Mouse (Mus musculus): ENCODE data around the gene Synrg. TPM values are rescaled to one million over a fixed set of nuclear protein-coding genes. Genes with fewer than 3 reads are reported as not detected.

The Synrg gene
- polyA plus RNA-seq, 1 experiment from 2014 or later: 3.5 TPM

- Histone ChIP-seq H3K9me3 (ENCODE audit: low read length) (no peaks in the 10 kb centered on the region), H3K4me1 (ENCODE audit: insufficient read depth) (peaks cover 3% of the 10 kb centered on the region; the same call in 1 of the 2 replicates), H3K4me2 (ENCODE audit: low read depth, low read length) (no peak overlapping the region), H3K27ac (ENCODE audit: low read depth) (peak overlapping the region; percentile 89), H3K36me3 (replicated peaks; ENCODE audit: insufficient read depth, low read length) (peaks cover 10% of the 10 kb centered on the region), H3K4me3 (ENCODE audit: low read depth, low read length) (no peak overlapping the region), H3K27me3 (ENCODE audit: insufficient read depth, low read length) (no peaks in the 10 kb centered on the region), H3K9ac (replicated peaks) (no peak overlapping the region; the same call in 1 of the 2 replicates)
- 61% methylated on average over 6 of the region's 6 CpGs for WGBS (ENCODE audit: insufficient replicate concordance)
- TF ChIP-seq CTCF (IDR thresholded peaks at IDR 0.05; ENCODE audit: low read depth) (no peak), EP300 (IDR thresholded peaks at IDR 0.05; ENCODE audit: low read depth) (no peak)
- ATAC-seq: no peak
- no peak for DNase-seq
These were observed 52.0 kb downstream of the Synrg start for GRCm38 (mm10) chr11:84016147-84016809.

- Histone ChIP-seq H3K36me3 (replicated peaks; ENCODE audit: insufficient read depth, low read length) (peaks cover 16% of the 10 kb centered on the region), H3K9me3 (ENCODE audit: low read length) (no peaks in the 10 kb centered on the region), H3K27ac (ENCODE audit: low read depth) (peak overlapping the region; percentile 89), H3K9ac (replicated peaks) (no peak overlapping the region; the same call in 1 of the 2 replicates), H3K4me1 (ENCODE audit: insufficient read depth) (peaks cover 3% of the 10 kb centered on the region; the same call in 1 of the 2 replicates), H3K4me3 (ENCODE audit: low read depth, low read length) (no peak overlapping the region), H3K27me3 (ENCODE audit: insufficient read depth, low read length) (no peaks in the 10 kb centered on the region), H3K4me2 (ENCODE audit: low read depth, low read length) (no peak overlapping the region)
- no peak for TF ChIP-seq CTCF (IDR thresholded peaks at IDR 0.05; ENCODE audit: low read depth)
- TF ChIP-seq EP300 (IDR thresholded peaks at IDR 0.05; ENCODE audit: low read depth): peak; percentile 42; the same call in 1 of the 2 replicates
- 65% methylated on average over 7 of the region's 7 CpGs for WGBS (ENCODE audit: insufficient replicate concordance)
- peak; percentile 63 for DNase-seq
- ATAC-seq: peak; percentile 95
These were observed 52.7 kb downstream of the Synrg start for GRCm38 (mm10) chr11:84016810-84017508.

- Histone ChIP-seq H3K4me2 (ENCODE audit: low read depth, low read length) (no peak overlapping the region), H3K36me3 (replicated peaks; ENCODE audit: insufficient read depth, low read length) (peaks cover 57% of the 10 kb centered on the region), H3K9me3 (ENCODE audit: low read length) (no peaks in the 10 kb centered on the region), H3K4me3 (ENCODE audit: low read depth, low read length) (no peak overlapping the region), H3K27ac (ENCODE audit: low read depth) (no peak overlapping the region), H3K9ac (replicated peaks) (no peak overlapping the region), H3K4me1 (ENCODE audit: insufficient read depth) (0 out of 2 replicates have a peak, but pooled peaks cover 3% of the 10 kb centered on the region), H3K27me3 (ENCODE audit: insufficient read depth, low read length) (no peaks in the 10 kb centered on the region)
- WGBS (ENCODE audit: insufficient replicate concordance): 76% methylated on average over 5 of the region's 5 CpGs
- DNase-seq (no peak), ATAC-seq (no peak)
- TF ChIP-seq EP300 (IDR thresholded peaks at IDR 0.05; ENCODE audit: low read depth) (no peak), CTCF (IDR thresholded peaks at IDR 0.05; ENCODE audit: low read depth) (no peak)
These were observed 63.0 kb downstream of the Synrg start for GRCm38 (mm10) chr11:84027231-84027630.

GRCm38 (mm10) chr11:84028271-84029028, 64.2 kb downstream of the Synrg start:
- Histone ChIP-seq H3K4me3 (ENCODE audit: low read depth, low read length) (no peak overlapping the region), H3K4me2 (ENCODE audit: low read depth, low read length) (no peak overlapping the region), H3K4me1 (ENCODE audit: insufficient read depth) (0 out of 2 replicates have a peak, but pooled peaks cover 3% of the 10 kb centered on the region), H3K9ac (replicated peaks) (no peak overlapping the region), H3K9me3 (ENCODE audit: low read length) (no peaks in the 10 kb centered on the region), H3K27me3 (ENCODE audit: insufficient read depth, low read length) (no peaks in the 10 kb centered on the region), H3K36me3 (replicated peaks; ENCODE audit: insufficient read depth, low read length) (peaks cover 52% of the 10 kb centered on the region), H3K27ac (ENCODE audit: low read depth) (no peak overlapping the region)
- ATAC-seq (no peak), DNase-seq (no peak)
- TF ChIP-seq CTCF (IDR thresholded peaks at IDR 0.05; ENCODE audit: low read depth) (no peak), EP300 (IDR thresholded peaks at IDR 0.05; ENCODE audit: low read depth) (no peak)
- WGBS (ENCODE audit: insufficient replicate concordance): 80% methylated on average over 9 of the region's 9 CpGs

GRCm38 (mm10) chr11:84031971-84032370, 67.7 kb downstream of the Synrg start:
- Histone ChIP-seq H3K27me3 (ENCODE audit: insufficient read depth, low read length) (no peaks in the 10 kb centered on the region), H3K4me3 (ENCODE audit: low read depth, low read length) (no peak overlapping the region), H3K9ac (replicated peaks) (no peak overlapping the region), H3K4me1 (ENCODE audit: insufficient read depth) (0 out of 2 replicates have a peak, but pooled peaks cover 3% of the 10 kb centered on the region), H3K4me2 (ENCODE audit: low read depth, low read length) (no peak overlapping the region), H3K36me3 (replicated peaks; ENCODE audit: insufficient read depth, low read length) (peaks cover 27% of the 10 kb centered on the region; the same call in 1 of the 2 replicates), H3K9me3 (ENCODE audit: low read length) (no peaks in the 10 kb centered on the region), H3K27ac (ENCODE audit: low read depth) (no peak overlapping the region)
- 47% methylated on average over 9 of the region's 9 CpGs for WGBS (ENCODE audit: insufficient replicate concordance)
- ATAC-seq (peak; percentile 61), DNase-seq (peak; percentile 69)
- TF ChIP-seq CTCF (IDR thresholded peaks at IDR 0.05; ENCODE audit: low read depth) (peak; percentile 84), EP300 (IDR thresholded peaks at IDR 0.05; ENCODE audit: low read depth) (no peak)

- H3K4me1 ChIP-seq (ENCODE audit: insufficient read depth): 0 out of 2 replicates have a peak, but pooled peaks cover 3% of the 10 kb centered on the region
- H3K4me2 ChIP-seq (ENCODE audit: low read depth, low read length): no peak overlapping the region
- no peaks in the 10 kb centered on the region for H3K27me3 ChIP-seq (ENCODE audit: insufficient read depth, low read length)
- no peak for ATAC-seq
- H3K9ac ChIP-seq (replicated peaks): no peak overlapping the region
- H3K9me3 ChIP-seq (ENCODE audit: low read length): no peaks in the 10 kb centered on the region
- no peak overlapping the region for H3K27ac ChIP-seq (ENCODE audit: low read depth)
- DNase-seq: no peak
- peaks cover 24% of the 10 kb centered on the region; the same call in 1 of the 2 replicates for H3K36me3 ChIP-seq (replicated peaks; ENCODE audit: insufficient read depth, low read length)
- 73% methylated on average over 5 of the region's 5 CpGs for WGBS (ENCODE audit: insufficient replicate concordance)
- no peak overlapping the region for H3K4me3 ChIP-seq (ENCODE audit: low read depth, low read length)
- TF ChIP-seq CTCF (IDR thresholded peaks at IDR 0.05; ENCODE audit: low read depth) (no peak), EP300 (IDR thresholded peaks at IDR 0.05; ENCODE audit: low read depth) (no peak)
These were observed 68.3 kb downstream of the Synrg start for GRCm38 (mm10) chr11:84032559-84032958.

Data from liver, postnatal 0 days (tissue).